Mouse (Mus musculus): ENCODE measurements around the gene Krt23. TPM values are rescaled to one million over a fixed set of nuclear protein-coding genes. Genes with fewer than 3 reads are reported as not detected.
A peak's percentile ranks its signal among the peaks of the same experiment; 100 is the strongest.

Krt23 gene
- total RNA-seq (2021), result under 1 TPM in 1 of 2 experiments, not detected in 1; 0.16 TPM
- long read RNA-seq, experiment 1, result 0 reads
- long read RNA-seq, experiment 2, partial matches to known transcripts, result 0 of 1 reads
- long read RNA-seq, experiment 2, other reads (novel, unspliced or antisense), result 0 of 1 reads

DNA sequence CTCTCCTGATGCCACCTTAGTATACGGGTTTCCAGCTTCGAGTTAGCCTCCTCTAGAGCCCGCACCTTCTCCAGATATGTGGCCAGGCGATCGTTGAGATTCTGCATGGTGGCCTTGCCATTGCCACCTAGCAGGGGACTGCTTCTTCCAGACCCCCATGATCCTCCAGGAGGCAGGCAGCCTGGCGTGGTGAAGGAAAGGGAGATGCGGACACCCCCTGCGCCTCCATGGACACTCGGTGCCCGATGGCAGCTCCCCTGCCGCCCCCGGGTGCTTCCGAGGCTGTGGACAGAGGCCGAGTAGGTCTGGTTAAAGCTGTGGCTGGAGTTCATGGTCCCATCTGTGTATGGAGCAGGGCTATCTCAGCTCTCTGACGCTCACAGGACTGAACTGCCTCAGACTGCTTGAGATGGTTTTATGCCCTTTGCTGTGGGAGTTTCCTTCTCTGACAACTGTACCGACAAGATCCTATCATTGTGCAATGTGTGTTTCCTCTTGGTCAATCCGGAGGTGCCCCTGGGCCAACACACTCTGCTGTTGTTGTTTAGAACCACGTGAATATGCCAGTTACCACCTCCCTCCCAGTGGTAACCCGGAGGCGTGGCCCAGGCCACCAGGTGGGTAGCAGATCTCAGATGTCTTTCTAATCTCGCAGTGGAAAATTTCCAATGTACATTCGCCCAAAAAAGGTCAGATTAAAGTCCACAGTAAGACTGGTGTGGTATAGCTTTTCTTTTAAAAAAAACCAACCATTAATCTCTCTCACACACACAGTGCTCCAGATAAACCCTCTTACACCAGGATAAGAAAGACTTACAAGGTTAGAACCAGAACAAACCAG is at the start of gene Krt23:
Gene Krt23, minus strand, starts transcription at position 405 of the 841 bp plus-strand sequence.
- no peak for DNase-seq

- peak; percentile 22 to 26 for DNase-seq
Measured at GRCm38 (mm10) chr11:99539721-99540120, 46.8 kb upstream of the Krt23 start.

- no peak for DNase-seq
Measured at GRCm38 (mm10) chr11:99521288-99521860, 28.4 kb upstream of the Krt23 start, which contains the start of gene Krt39. Krt39 (minus strand) TSS chr11:99521338.

- no peak for DNase-seq
Measured at GRCm38 (mm10) chr11:99514098-99514497, 21.2 kb upstream of the Krt23 start.

DNA sequence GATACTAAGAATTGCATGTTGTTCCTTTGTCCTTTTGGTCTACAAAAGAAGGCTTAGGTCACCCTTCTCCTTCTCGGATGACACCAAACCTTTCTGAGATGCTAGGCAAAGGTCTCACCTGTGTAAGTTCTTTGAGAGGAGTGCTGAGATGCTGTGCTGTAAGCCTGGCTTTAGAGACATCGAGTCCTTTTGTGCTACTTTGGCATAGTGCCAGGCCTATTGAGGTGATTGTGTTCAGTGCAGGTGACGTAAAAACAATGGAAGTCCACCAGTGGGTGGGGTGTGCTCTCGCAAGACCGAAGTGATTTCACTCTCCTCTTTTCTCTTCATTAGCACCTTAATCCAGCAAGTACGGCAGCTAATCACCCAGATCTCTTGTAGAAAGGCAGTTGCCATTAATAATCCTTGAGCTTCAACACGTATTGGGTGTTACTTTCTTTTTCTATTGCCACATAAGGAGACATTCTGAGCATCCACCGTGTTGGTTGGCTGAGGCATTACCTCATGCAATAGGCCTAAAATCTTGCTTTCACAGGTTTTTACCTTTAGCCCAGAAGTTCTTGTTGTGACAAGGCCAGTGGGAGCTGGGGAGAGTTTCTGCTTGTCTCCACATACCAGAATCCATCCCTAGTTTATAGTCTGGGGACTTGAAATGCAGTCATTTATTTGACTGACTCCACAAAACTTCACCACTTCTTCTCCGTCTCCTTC is 7.3 kb upstream of the Krt23 start:
- DNase-seq, result no peak

DNA sequence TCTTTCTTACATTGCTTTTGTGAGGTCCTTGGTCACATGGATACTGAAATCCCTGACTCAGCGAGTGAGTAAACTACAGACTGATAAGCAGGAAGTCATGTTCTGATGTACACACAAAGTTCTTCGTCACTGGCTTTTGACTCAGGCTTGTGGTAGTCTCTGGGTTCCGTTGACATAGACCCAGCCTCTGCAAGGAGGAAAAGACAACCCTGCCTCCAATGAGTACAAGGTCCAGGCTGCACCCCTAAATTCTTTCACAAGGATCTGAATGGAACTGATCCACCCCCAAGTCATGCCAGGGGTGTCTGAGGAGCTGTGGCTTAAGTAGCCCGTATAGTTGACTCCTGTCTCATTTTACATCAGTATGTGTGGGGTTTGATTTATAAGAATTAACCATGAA is 3.5 kb upstream of the Krt23 start:
- DNase-seq, result no peak

DNA sequence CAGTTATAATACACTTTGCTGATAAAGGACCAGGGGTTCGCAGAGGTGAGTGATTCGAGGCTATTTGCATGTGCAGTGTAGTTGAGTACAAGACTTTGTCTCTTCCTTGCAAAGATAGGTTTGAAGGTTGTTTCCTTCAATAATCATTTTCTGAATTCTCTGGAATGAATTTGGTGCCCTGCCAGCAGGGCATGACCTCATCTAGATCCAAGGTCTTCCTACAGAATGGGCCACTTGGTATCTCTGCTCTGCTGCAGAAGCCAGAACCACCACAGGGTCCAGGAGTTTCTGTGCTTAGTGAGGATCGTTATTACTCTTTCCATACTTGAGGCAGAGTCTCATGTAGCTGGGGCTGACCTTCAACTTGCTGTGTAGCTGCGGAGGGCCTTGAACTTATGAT is 1.8 kb upstream of the Krt23 start:
- peak; percentile 41 to 42 for DNase-seq

GRCm38 (mm10) chr11:99493574-99493850 is 575 bp upstream of the Krt23 start:
- DNase-seq, result no peak

DNA sequence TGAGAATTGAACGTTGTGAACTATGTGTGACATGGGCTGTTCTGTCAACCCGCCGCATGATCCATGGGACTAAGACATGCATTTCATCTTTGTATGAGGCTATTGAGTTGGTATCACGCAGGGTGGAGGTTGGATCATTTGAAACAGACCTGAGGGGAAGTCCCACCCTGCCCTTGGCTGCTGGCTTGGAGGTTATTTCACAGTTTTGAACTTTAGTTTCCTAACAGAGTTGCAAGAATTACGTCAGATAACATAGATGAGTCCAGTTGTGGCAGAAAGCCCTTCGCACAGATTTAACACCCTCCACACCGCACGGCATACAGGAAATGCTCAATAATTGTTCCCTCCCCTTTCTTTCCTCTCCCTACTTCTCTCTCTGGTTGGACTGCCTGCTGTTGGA is 1.9 kb downstream of the Krt23 start:
- no peak for DNase-seq

DNA sequence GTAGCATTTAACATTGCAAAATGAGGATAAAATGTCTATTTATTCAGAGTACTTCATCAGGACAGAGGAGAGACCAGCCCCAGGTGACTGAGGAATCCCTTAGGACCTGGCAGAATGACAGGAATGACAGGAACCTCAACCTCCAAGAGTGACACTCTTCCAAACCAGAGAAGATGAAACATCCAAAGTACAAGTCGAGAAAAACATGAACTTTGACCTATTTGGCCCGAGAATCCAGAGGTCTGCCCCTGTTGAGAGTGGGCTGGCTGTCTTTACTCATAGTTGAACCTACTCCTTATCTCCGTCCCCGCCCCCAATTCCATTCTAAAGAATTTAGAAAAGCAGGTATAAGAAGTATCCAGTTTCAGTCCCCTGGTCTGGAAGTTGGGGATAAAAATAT is 2.3 kb downstream of the Krt23 start:
- DNase-seq, result no peak

DNA sequence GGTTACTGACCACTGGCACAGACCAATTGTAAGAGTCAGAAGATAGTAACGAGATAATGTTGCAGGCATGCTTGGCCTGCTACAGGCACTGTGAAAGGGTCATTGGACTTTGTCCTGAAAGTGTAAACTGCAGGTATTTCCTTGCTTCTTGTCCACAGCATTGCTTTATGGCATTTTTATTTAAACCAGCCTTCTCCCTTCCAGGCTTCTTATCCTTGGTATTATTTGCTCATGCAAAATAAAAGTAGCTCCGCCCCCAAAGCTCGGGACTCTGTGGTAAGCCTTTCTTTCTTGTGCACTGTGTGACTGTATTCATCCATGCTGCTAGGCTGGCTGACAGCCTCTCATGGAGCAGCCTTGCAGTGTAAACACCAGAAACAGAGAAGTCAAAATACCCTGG is 3.7 kb downstream of the Krt23 start:
- DNase-seq, result no peak

DNA sequence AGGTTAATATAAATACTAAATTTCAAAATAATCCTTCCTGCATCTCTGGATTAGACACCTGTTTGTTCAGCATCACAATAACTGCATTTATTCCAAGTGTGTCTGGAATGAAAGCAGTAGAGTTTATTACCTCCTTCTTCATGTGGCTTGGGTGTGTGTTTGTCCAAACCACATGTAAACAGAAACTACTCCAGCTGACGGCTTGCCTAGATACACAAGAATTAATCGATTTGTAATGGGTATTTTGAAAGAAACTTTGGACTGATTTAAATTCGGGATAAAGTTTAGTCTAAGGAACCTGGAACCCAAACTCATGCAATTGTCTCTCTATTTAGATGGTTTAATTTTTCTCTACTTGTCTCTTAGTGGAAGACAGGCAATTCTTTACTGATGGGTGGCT is 18.0 kb downstream of the Krt23 start:
- DNase-seq, result no peak

- no peak for DNase-seq
Measured at GRCm38 (mm10) chr11:99473433-99473832, 19.5 kb downstream of the Krt23 start.

GRCm38 (mm10) chr11:99472405-99472804 is 20.5 kb downstream of the Krt23 start:
- no peak for DNase-seq

GRCm38 (mm10) chr11:99471946-99472345 is 21.0 kb downstream of the Krt23 start:
- DNase-seq, result no peak

- no peak for DNase-seq
Measured at GRCm38 (mm10) chr11:99469228-99469627, 23.7 kb downstream of the Krt23 start.

DNA sequence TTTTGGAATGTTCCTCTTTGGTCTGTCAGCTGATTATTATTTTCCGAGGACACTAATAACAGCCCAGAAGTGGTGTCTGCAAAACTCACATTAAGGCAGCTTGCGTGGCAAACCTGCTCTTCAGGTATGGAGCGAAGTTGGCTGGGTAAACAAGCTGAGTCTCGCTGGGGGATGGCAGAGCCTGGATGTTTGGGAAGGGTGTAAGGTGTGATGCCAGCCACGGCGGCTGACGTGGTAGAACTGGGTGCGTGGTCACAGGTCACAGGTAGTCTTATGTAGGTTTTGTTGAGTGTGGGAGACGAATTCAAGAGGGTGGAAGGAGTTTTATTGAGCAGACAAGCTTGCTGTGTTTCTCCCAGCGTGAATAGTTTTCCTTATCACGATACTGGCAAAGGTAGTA is 24.4 kb downstream of the Krt23 start:
- no peak for DNase-seq

DNA sequence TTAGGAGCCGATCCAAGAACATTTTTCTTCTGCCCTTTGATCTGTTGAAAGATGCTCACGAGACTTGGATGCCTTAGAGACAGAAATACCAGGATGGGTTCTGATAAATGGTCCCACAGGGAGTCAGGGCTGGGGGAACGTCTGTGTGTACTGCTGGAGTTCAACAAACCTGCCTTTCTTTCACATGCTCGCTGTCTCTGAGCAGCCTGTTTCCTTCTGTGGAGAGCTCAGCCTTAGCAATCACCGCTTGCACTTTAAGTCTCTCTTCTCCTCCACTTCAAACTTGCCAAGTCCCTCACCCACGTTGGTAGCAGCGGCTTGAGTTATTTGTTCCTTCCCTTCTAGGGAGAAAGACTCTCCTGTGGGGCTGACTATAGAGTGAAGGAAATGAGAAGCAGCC is 26.6 kb downstream of the Krt23 start:
- DNase-seq, result no peak

GRCm38 (mm10) chr11:99464836-99465235 is 28.1 kb downstream of the Krt23 start:
- peak; percentile 82 to 85 for DNase-seq

GRCm38 (mm10) chr11:99463155-99463554 is 29.8 kb downstream of the Krt23 start:
- peak; percentile 66 to 75 for DNase-seq

GRCm38 (mm10) chr11:99461736-99462135 is 31.2 kb downstream of the Krt23 start:
- DNase-seq, result no peak

DNA sequence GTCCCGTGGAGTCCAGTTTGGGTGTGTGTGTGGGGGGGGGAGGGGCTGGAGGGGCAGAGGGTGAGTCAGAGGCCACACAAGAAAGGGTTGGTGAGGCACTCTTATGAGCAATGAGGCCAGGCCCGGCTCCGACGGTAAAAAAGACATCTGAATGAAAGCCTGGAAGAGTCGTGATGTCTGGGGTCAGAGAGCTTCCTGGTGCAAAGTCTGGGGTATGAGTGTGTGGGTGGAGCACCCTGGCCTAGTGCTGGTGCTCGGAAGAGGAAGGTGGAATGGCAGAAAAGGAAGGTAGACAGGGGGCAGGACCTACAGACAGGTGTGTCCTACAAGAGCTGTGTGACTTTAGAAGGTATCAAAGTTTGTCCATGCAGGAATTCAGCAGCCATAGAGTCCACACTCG is 34.0 kb downstream of the Krt23 start:
- no peak for DNase-seq

GRCm38 (mm10) chr11:99454759-99455158 is 38.2 kb downstream of the Krt23 start:
- no peak for DNase-seq
